Mouse (Mus musculus) adrenal gland, postnatal 4 days (tissue): ENCODE data around the gene Optn. TPM values are rescaled to one million over a fixed set of nuclear protein-coding genes. Genes with fewer than 3 reads are reported as not detected.
"Not testable (repeated sequence)": the region's sequence is repeated elsewhere in the genome, so short reads cannot be mapped to it uniquely, and the experiment has no call there.

ENCODE experiments used
- DNase-seq, 2 experiments: peaks; one replicate each; pipeline ENCODE4 v3.0.0; 2021 to 2022; ENCODE audit warnings: low spot score in 2 of 2, mixed read lengths in 2 of 2
- long read RNA-seq, 2 experiments: library from polyadenylated mRNA; stranded (forward); transcript quantifications; one replicate each; pipeline ENCODE4 v2.0.0; 2021
- total RNA-seq, 2 experiments: library from RNA; stranded (reverse); gene quantifications; 2 replicates each; pipeline ENCODE4 v1.2.3; 2021

Optn gene
- 10 to 100 TPM; 37.0 to 40.4 TPM for total RNA-seq
- long read RNA-seq, experiment 1, transcript Optn-202 (14 exons, 2,614 nt) = major isoform, 19 of 34 reads
- long read RNA-seq, experiment 1, partial matches to known transcripts = 5 of 34 reads
- long read RNA-seq, experiment 1, other reads (novel, unspliced or antisense) = 6 of 34 reads
- long read RNA-seq, experiment 2, transcript Optn-201 (15 exons, 2,411 nt) = minor isoform, 6 of 103 reads
- long read RNA-seq, experiment 2, transcript Optn-202 (14 exons, 2,614 nt) = major isoform, 60 of 103 reads
- long read RNA-seq, experiment 2, partial matches to known transcripts = 20 of 103 reads
- long read RNA-seq, experiment 2, other reads (novel, unspliced or antisense) = 17 of 103 reads

DNA sequence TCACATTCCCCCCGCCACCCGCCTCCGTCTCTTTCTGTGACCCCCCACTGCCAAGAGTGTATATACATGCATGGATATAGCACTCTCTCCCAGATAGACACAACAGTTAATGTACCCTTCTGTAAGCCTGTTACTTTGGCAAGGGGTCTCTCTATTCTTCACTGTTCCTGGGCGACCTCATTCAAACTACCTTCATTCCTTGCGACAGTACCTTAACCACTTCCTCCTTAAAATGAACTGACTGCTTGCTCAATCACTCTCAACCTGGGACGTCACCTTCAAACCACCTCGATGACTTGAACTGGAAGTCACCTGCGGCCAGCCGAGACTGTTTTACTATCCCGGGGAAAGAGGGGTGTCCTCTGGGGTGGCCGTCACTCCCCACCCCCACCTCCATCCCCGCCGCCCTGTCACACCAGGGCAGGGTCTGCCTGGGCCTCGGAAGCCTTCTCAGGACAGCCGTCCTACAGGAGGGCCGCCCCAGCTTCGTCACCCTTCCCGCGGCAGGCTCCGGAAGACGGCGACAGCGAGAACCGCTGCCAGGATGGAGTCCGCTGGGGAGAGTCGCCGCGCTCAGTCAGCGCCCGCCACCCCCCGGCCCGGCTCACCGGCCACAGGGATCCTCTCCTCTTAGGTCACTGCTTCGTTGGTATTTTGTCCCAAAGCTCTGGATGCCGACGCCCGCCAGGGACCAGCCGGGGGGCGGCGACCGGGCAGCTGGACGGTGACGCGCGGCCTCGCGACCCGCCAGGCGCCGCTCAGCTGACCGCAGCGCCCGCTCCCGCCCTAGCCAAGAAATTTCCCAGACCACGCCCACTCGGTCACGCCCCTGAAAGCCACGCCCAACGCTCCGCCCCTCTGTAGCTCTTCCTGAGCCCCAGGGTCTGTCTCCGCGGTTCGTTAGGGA lies at the start of gene Optn:
TSS of gene Optn (minus strand) at position 753 of the 907 bp plus-strand sequence.
- peak; percentile 72 to 76 for DNase-seq

DNA sequence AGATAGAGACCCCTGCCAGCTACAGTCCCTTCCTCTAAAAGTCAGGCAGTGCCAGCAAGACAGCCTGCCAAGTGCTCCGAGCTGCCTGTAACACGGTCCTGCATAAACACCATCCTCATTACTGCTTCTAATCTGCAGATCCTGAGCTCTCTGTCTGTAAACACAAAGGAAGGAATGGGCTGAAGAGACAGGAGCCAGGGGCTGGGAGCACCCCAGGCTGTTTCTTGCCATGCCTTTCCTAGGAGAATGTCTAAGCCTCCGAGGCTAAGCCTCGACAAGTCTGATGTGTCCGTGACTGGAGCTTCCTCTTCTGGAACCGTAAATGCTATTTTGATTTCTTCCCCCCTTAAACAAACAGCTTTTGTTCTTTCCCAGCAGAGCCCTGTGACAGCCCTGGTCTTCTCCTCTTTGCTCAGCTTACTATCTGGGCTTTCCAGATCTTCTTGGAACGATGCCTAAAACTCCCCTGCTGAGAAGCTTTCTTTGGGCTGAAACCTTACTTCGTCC lies 49.0 kb upstream of the Optn start:
- no peak for DNase-seq

DNA sequence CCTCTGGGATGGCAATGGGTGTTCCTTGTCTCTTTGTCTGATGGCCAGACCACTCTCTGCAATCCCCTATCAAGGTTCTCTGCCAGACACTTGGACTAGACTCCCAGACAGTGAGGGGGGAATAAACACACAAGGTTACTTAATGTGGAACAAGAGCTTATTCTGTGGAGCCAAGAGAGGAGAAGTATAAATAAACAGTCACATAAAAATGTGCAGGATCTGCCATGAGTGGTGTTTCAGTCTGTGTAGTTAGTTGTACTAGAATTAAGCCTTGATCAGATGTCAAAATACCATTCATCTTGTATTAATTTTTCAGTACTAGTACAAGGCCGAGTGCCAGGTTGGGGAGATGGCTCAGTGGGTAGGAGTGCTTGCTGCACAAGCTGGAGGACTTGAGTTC lies 39.0 kb upstream of the Optn start:
- DNase-seq = no peak

GRCm38 (mm10) chr2:5101743-5102245 lies 37.9 kb upstream of the Optn start:
- DNase-seq = no peak

GRCm38 (mm10) chr2:5099176-5099575 lies 35.3 kb upstream of the Optn start:
- no peak for DNase-seq

DNA sequence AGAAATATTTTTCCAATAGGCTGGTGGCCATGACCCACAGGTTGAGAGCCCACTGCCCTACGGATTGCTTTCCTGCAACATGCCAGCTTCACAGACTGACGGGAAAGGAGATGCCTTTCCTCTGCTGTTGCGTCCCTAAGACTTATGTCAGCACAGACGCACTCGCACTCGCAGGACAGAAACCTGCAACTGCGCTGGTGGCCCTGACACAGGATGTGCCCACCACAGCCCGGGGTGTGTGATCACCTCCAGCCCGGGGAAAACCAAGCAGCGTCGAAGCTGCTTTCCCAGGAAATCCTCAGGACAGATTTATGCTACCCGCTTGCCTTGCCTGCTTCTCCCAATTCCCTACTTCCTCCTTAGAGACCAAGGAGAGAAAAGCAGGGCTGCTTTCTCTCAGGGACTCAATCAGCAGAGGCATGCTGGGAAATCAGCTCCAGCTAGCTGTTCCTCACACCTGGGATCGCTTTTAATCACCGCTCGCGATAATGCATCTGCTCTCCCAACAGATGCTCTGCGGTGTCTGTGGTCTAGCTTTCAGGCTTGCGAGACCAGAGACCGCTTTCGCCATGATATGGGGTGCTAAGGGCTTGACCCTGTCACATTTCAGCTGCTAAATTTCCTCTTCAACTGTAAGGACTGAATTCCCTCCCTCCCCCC lies 34.1 kb upstream of the Optn start:
- DNase-seq = no peak

- no peak for DNase-seq
Measured at GRCm38 (mm10) chr2:5095316-5095715, 31.5 kb upstream of the Optn start.

DNA sequence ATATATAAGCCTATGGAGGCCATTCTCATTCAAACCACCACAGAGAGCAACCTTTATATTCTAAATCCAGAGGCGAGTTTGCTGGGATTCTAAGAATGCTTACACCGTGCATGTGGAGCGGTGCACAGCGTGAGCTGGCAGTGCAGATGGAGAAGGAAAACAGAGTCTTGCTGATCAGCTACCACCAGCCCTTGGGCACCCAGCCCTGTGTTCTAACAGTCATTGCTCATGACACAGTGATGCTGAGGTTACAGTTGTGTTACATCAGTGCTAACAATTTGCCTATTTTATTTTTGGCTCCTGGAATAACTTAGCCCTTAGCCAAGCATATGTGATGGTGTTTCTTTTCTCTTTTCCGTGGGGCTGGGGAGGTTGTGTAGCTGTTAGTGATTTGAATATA lies 31.0 kb upstream of the Optn start:
- no peak for DNase-seq

GRCm38 (mm10) chr2:5090385-5090784 lies 26.5 kb upstream of the Optn start:
- not testable (repeated sequence) for DNase-seq

GRCm38 (mm10) chr2:5087667-5088066 lies 23.8 kb upstream of the Optn start:
- no peak for DNase-seq

- no peak for DNase-seq
Measured at GRCm38 (mm10) chr2:5083739-5084138, 19.9 kb upstream of the Optn start.

- DNase-seq = peak in 1 of 2 experiments; percentile 20
Measured at GRCm38 (mm10) chr2:5080053-5080787, 16.4 kb upstream of the Optn start.

DNA sequence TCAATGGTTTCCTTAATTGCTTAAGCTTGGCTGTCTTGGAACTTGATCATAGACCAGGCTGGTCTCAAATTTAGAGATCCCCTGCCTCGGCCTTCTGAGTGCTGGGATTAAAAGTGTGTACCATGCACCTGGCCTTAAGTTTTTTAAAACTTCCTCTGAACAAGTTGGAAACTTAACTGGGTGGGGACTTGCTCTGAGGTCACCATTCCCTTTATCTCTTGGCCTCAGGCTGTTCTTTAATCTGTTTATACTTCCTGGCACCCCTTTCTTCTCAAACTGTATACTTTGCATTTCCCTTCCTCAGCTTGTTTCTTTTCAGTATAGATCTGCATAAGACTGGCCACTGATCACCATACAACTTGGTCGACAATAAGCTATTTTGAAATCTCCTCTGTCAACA lies 14.1 kb upstream of the Optn start:
- no peak for DNase-seq

- DNase-seq = no peak
Measured at GRCm38 (mm10) chr2:5077490-5077889, 13.6 kb upstream of the Optn start.

DNA sequence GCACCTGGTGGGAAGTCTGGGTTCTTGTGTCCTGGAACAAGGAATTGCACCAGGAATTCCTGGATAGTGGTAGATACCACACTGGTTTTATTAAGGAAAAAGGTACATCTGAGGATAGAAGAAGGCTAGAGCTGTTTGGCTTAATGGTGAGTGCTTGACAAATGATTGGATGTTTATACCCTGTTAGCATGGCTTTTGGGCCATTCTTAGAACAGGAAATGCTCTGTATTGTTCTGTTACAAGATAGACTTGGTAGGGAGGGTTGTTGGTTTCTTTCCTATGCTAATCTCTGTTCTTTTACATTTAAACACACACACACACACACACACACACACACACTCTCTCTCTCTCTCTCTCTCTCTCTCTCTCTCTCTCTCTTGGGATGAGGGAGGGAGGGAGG lies 12.0 kb upstream of the Optn start:
- no peak for DNase-seq

GRCm38 (mm10) chr2:5075432-5075831 lies 11.6 kb upstream of the Optn start:
- DNase-seq = no peak

GRCm38 (mm10) chr2:5073785-5074184 lies 9.9 kb upstream of the Optn start:
- DNase-seq = no peak

DNA sequence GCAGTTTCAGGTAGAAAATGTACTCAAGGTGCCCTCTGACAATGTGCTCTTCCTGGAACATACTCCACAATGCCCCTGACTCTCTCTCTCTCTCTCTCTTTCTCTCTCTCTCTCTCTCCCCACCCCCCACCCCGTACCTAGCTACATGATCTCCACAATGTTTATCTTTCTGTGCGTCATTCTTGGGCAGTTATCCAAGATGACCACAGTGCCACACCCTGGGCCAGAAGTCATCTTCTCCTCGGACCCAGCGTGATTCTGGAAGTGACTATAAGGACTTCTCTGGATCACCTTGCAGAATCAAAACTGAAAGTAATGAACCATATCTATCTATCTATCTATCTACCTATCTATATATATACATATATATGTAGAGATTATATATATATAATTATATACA lies 4.1 kb upstream of the Optn start:
- DNase-seq = no peak

GRCm38 (mm10) chr2:5067254-5067653 lies 3.4 kb upstream of the Optn start:
- not testable (repeated sequence) for DNase-seq

DNA sequence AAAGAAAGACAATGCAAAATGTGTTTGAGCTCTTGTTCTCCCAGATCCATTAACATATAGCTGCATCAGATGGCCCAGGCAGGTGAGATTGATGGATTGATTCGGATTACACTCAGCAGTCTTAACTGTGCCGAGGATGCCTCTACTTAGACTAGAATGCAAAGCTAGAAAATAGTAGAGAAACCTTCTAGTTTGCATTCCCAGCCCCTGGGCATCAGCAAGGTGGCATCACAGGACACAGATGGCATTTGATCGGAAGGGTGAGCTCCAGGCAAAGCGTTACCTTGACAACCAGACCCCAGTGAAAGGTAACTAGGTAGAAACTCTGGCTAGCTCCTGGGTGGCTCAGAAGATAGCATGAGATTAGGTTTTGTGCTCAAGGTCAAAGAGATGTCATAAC lies 396 bp upstream of the Optn start:
- no peak for DNase-seq
